Mouse (Mus musculus): Measurements from ENCODE around the gene Astn2.

GRCm38 (mm10) chr4:65383070-65383469 lies 1021.3 kb downstream of the Astn2 start:
- TF ChIP-seq CTCF (IDR thresholded peaks at IDR 0.05) (no peak), POLR2A (IDR thresholded peaks at IDR 0.05; ENCODE audit: insufficient read depth, low read depth, low read length) (no peak), EP300 (IDR thresholded peaks at IDR 0.05; ENCODE audit: insufficient read depth, low read depth, low read length) (no peak)

All from heart, adult 2 months (tissue).